Mouse (Mus musculus) stomach, adult 2 months (tissue): Measurements from ENCODE around the gene Rpl18a. TPM values are rescaled to one million over a fixed set of nuclear protein-coding genes. Genes with fewer than 3 reads are reported as not detected.

Experiments
- polyA plus RNA-seq: library from polyadenylated mRNA; depleted of rRNA; stranded (reverse); fragments of >200 nt; gene quantifications from 2 replicates; pipeline ENCODE4 v1.2.3, GENCODE M21; 2012; rRNA removed

The Rpl18a gene
- polyA plus RNA-seq = 3,410 and 3,519 TPM in 2 replicates

GRCm38 (mm10) chr8:70897021-70897680 lies at the start of gene Rpl18a:
TSS of gene Rpl18a (minus strand) at chr8:70897412.

DNA sequence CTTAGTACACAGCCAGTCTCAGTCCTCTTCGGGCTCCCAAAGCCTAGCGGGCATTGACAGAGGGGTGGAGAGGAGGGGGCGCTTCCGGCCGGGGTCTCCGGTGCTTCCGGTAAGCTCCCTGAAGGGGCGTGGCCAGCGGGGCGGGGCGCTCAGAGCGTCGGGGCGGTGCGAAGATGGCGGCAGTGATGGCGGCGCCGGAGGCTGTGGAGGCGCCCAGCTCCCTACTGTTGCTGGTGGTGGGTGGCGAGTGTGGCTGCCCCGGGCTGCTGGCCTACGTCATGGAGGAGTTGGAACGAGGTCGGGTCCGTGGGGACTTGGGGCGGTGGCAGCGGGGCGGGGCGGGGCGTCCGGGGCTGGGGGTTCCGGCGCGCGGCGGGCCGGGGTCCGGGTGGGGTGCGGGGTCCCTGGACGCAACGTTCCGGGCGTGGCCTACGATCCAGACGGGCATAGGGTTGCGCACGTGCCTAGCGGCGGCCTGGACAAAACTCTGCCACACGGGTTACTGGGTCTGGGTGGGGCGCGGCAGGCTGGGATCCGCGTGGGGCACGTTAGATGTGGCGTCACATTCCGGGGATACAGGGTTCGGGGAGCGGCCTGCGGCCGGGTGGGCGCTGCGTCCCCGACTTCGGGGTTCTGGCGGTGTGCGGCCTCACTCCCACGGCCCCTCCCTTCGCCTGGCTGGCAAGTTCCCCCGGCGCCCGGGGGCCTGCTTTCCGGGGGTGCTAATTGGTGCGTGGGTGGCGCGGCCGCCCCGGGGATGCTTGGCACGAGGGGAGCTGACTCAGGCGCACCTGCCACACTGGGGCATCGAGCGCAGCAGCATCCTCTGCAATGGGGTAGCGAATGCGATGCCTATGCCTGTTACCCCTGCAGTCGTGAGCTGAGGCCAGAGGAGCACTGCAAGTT lies 8.9 kb upstream of the Rpl18a start, which contains the start of gene Map1s:
Map1s (plus strand) TSS at position 102 of the 906 bp plus-strand sequence.

GRCm38 (mm10) chr8:70892022-70892895 lies 5.0 kb downstream of the Rpl18a start, which contains the start of gene Slc5a5:
TSS of gene Slc5a5 (minus strand) at chr8:70892757.

GRCm38 (mm10) chr8:70873364-70873985 lies 23.7 kb downstream of the Rpl18a start, which contains the start of gene Ccdc124:
TSS of gene Ccdc124 (minus strand) at chr8:70873935.

GRCm38 (mm10) chr8:70862824-70863641 lies 34.2 kb downstream of the Rpl18a start, which contains the start of gene Kcnn1:
TSS of gene Kcnn1 (minus strand) at chr8:70863258.

Other genes starting within 250 kb of the Rpl18a start
- gene Pgpep1, start 237.0 kb downstream of the Rpl18a start, polyA plus RNA-seq = 6.0 and 8.1 TPM in 2 replicates
- 43.4 and 55.5 TPM in 2 replicates for gene Lsm4, start 224.2 kb downstream of the Rpl18a start, polyA plus RNA-seq
- gene Jund, start 198.5 kb downstream of the Rpl18a start, polyA plus RNA-seq = 305 and 826 TPM in 2 replicates
- 0.01 and 0.06 TPM in 2 replicates for gene Iqcn, start 194.0 kb downstream of the Rpl18a start, polyA plus RNA-seq
- 78.8 and 98.8 TPM in 2 replicates for gene Gm3336, start 178.9 kb downstream of the Rpl18a start, polyA plus RNA-seq
- 4.4 and 8.1 TPM in 2 replicates for gene Pde4c, start 173.7 kb downstream of the Rpl18a start, polyA plus RNA-seq
- gene Rab3a, start 142.7 kb downstream of the Rpl18a start, polyA plus RNA-seq = 26.6 and 31.2 TPM in 2 replicates
- 90.0 and 283 TPM in 2 replicates for gene Mpv17l2, start 136.5 kb downstream of the Rpl18a start, polyA plus RNA-seq
- 152 and 224 TPM in 2 replicates for gene Pik3r2, start 120.7 kb downstream of the Rpl18a start, polyA plus RNA-seq
- 40.6 and 40.8 TPM in 2 replicates for gene Mast3, start 92.4 kb downstream of the Rpl18a start, polyA plus RNA-seq
- 0.27 and 0.49 TPM in 2 replicates for gene Il12rb1, start 89.0 kb downstream of the Rpl18a start, polyA plus RNA-seq
- gene Arrdc2, start 57.7 kb downstream of the Rpl18a start, polyA plus RNA-seq = 34.5 and 41.1 TPM in 2 replicates
- 2.6 and 3.1 TPM in 2 replicates for gene Kcnn1, start 34.2 kb downstream of the Rpl18a start, polyA plus RNA-seq
- gene Ccdc124, start 23.5 kb downstream of the Rpl18a start, polyA plus RNA-seq = 38.7 and 55.7 TPM in 2 replicates
- 165 and 247 TPM in 2 replicates for gene Slc5a5, start 4.7 kb downstream of the Rpl18a start, polyA plus RNA-seq
- gene Map1s, start 8.5 kb upstream of the Rpl18a start, polyA plus RNA-seq = 19.5 and 26.4 TPM in 2 replicates